Mouse (Mus musculus): ENCODE results near the gene Myoz1. TPM values are rescaled to one million over a fixed set of nuclear protein-coding genes. Genes with fewer than 3 reads are reported as not detected.

Myoz1 gene
- total and polyA plus RNA-seq, 2 experiments from 2014 or later, result 11.5 to 17.7 TPM

- ATAC-seq (ENCODE audit: insufficient read depth, low read depth), result peak; percentile 74
- Histone ChIP-seq H3K27ac (ENCODE audit: low read depth) (peak overlapping the region; percentile 56), H3K36me3 (replicated peaks; ENCODE audit: control insufficient read depth, insufficient read depth, low read length) (peaks cover 97% of the 10 kb centered on the region)
These were observed 26.2 kb upstream of the Myoz1 start for GRCm38 (mm10) chr14:20682498-20682897.

GRCm38 (mm10) chr14:20681742-20682141 is 25.4 kb upstream of the Myoz1 start:
- Histone ChIP-seq H3K36me3 (replicated peaks; ENCODE audit: control insufficient read depth, insufficient read depth, low read length) (peaks cover 96% of the 10 kb centered on the region), H3K9ac (replicated peaks; ENCODE audit: low read depth, low read length) (no peak overlapping the region), H3K4me2 (ENCODE audit: low read depth, low read length) (no peak overlapping the region), H3K27ac (ENCODE audit: low read depth) (peak overlapping the region; percentile 56), H3K4me1 (ENCODE audit: control insufficient read depth, insufficient read depth) (no peaks in the 10 kb centered on the region; the same call in 1 of the 2 replicates), H3K9me3 (replicated peaks; ENCODE audit: control insufficient read depth, low read length) (no peaks in the 10 kb centered on the region), H3K27me3 (ENCODE audit: control insufficient read depth, insufficient read depth, low read length) (no peaks in the 10 kb centered on the region), H3K4me3 (ENCODE audit: low read depth, low read length) (no peak overlapping the region)
- DNase-seq (ENCODE audit: low spot score) (no peak), ATAC-seq (ENCODE audit: insufficient read depth, low read depth) (no peak)
- 86% methylated on average over 2 of the region's 2 CpGs for WGBS
- TF ChIP-seq CTCF (IDR thresholded peaks at IDR 0.05; ENCODE audit: low read depth) (no peak), EP300 (IDR thresholded peaks at IDR 0.05; ENCODE audit: low read depth) (no peak)

More at GRCm38 (mm10) chr14:20682498-20682897, 26.2 kb upstream of the Myoz1 start:
- H3K4me3 ChIP-seq (ENCODE audit: low read depth, low read length), result no peak overlapping the region
- no peak overlapping the region for H3K4me2 ChIP-seq (ENCODE audit: low read depth, low read length)
- no peaks in the 10 kb centered on the region for H3K9me3 ChIP-seq (replicated peaks; ENCODE audit: control insufficient read depth, low read length)
- DNase-seq (ENCODE audit: low spot score), result peak; percentile 78
- WGBS, result 10% methylated on average over 3 of the region's 3 CpGs
- TF ChIP-seq CTCF (IDR thresholded peaks at IDR 0.05; ENCODE audit: low read depth) (no peak), EP300 (IDR thresholded peaks at IDR 0.05; ENCODE audit: low read depth) (no peak)
- no peaks in the 10 kb centered on the region; the same call in 1 of the 2 replicates for H3K4me1 ChIP-seq (ENCODE audit: control insufficient read depth, insufficient read depth)
- H3K9ac ChIP-seq (replicated peaks; ENCODE audit: low read depth, low read length), result no peak overlapping the region
- no peaks in the 10 kb centered on the region for H3K27me3 ChIP-seq (ENCODE audit: control insufficient read depth, insufficient read depth, low read length)

- H3K36me3 ChIP-seq (replicated peaks; ENCODE audit: control insufficient read depth, insufficient read depth, low read length), result peaks cover 67% of the 10 kb centered on the region
- WGBS, result 83% methylated on average over 4 of the region's 4 CpGs
These were observed 21.6 kb upstream of the Myoz1 start for GRCm38 (mm10) chr14:20677906-20678305.

GRCm38 (mm10) chr14:20674064-20674833 is 17.9 kb upstream of the Myoz1 start, which contains the start of gene Sec24c:
Gene Sec24c, plus strand, starts transcription at chr14:20674308.
- Histone ChIP-seq H3K4me2 (ENCODE audit: low read depth, low read length) (peak within 1 kb of the TSS; percentile 78), H3K27ac (ENCODE audit: low read depth) (peak within 1 kb of the TSS; percentile 98), H3K4me1 (ENCODE audit: control insufficient read depth, insufficient read depth) (peaks cover 11% of the 10 kb centered on the region; the same call in 1 of the 2 replicates), H3K36me3 (replicated peaks; ENCODE audit: control insufficient read depth, insufficient read depth, low read length) (peaks cover 34% of the 10 kb centered on the region), H3K9me3 (replicated peaks; ENCODE audit: control insufficient read depth, low read length) (no peaks in the 10 kb centered on the region), H3K27me3 (ENCODE audit: control insufficient read depth, insufficient read depth, low read length) (no peaks in the 10 kb centered on the region), H3K4me3 (ENCODE audit: low read depth, low read length) (peak within 1 kb of the TSS; percentile 80), H3K9ac (replicated peaks; ENCODE audit: low read depth, low read length) (peak within 1 kb of the TSS; percentile 79)
- WGBS, result under 1% methylated on average over 35 of the region's 43 CpGs
- peak; percentile 95 for ATAC-seq (ENCODE audit: insufficient read depth, low read depth)
- TF ChIP-seq CTCF (IDR thresholded peaks at IDR 0.05; ENCODE audit: low read depth) (no peak), EP300 (IDR thresholded peaks at IDR 0.05; ENCODE audit: low read depth) (peak; percentile 87)
- DNase-seq (ENCODE audit: low spot score), result peak; percentile 96

More at GRCm38 (mm10) chr14:20677906-20678305, 21.6 kb upstream of the Myoz1 start:
- H3K9me3 ChIP-seq (replicated peaks; ENCODE audit: control insufficient read depth, low read length), result no peaks in the 10 kb centered on the region
- H3K9ac ChIP-seq (replicated peaks; ENCODE audit: low read depth, low read length), result no peak overlapping the region
- H3K27ac ChIP-seq (ENCODE audit: low read depth), result no peak overlapping the region
- no peak overlapping the region for H3K4me2 ChIP-seq (ENCODE audit: low read depth, low read length)
- H3K4me1 ChIP-seq (ENCODE audit: control insufficient read depth, insufficient read depth), result peaks cover 11% of the 10 kb centered on the region
- ATAC-seq (ENCODE audit: insufficient read depth, low read depth) (no peak), DNase-seq (ENCODE audit: low spot score) (no peak)
- TF ChIP-seq CTCF (IDR thresholded peaks at IDR 0.05; ENCODE audit: low read depth) (no peak), EP300 (IDR thresholded peaks at IDR 0.05; ENCODE audit: low read depth) (no peak)
- H3K4me3 ChIP-seq (ENCODE audit: low read depth, low read length), result no peak overlapping the region
- H3K27me3 ChIP-seq (ENCODE audit: control insufficient read depth, insufficient read depth, low read length), result no peaks in the 10 kb centered on the region

GRCm38 (mm10) chr14:20673735-20674063 is 17.4 kb upstream of the Myoz1 start:
- H3K9me3 ChIP-seq (replicated peaks; ENCODE audit: control insufficient read depth, low read length), result no peaks in the 10 kb centered on the region
- no peaks in the 10 kb centered on the region for H3K27me3 ChIP-seq (ENCODE audit: control insufficient read depth, insufficient read depth, low read length)
- H3K9ac ChIP-seq (replicated peaks; ENCODE audit: low read depth, low read length), result peak overlapping the region; percentile 43; the same call in 1 of the 2 replicates
- peak overlapping the region; percentile 66 for H3K4me2 ChIP-seq (ENCODE audit: low read depth, low read length)
- H3K27ac ChIP-seq (ENCODE audit: low read depth), result peak overlapping the region; percentile 98
- TF ChIP-seq EP300 (IDR thresholded peaks at IDR 0.05; ENCODE audit: low read depth) (no peak), CTCF (IDR thresholded peaks at IDR 0.05; ENCODE audit: low read depth) (no peak)
- H3K4me3 ChIP-seq (ENCODE audit: low read depth, low read length), result peak overlapping the region; percentile 80
- ATAC-seq (ENCODE audit: insufficient read depth, low read depth) (peak; percentile 45), DNase-seq (ENCODE audit: low spot score) (peak; percentile 52)
- H3K4me1 ChIP-seq (ENCODE audit: control insufficient read depth, insufficient read depth), result peaks cover 15% of the 10 kb centered on the region; the same call in 1 of the 2 replicates
- WGBS, result 11% methylated on average over 13 of the region's 13 CpGs
- peaks cover 28% of the 10 kb centered on the region for H3K36me3 ChIP-seq (replicated peaks; ENCODE audit: control insufficient read depth, insufficient read depth, low read length)
